Mouse (Mus musculus): ENCODE results near the gene Hus1b. TPM values are rescaled to one million over a fixed set of nuclear protein-coding genes. Genes with fewer than 3 reads are reported as not detected.

The Hus1b gene
- 0.19 and 0.26 TPM in 2 replicates for total RNA-seq (2012; rRNA removed)
- polyA plus RNA-seq (2012; ENCODE audit: insufficient read depth in 1 of 2, insufficient read length in 2 of 2, low read depth in 1 of 2, low replicate concordance in 2 of 2, missing spikeins in 1 of 2): under 1 TPM in 1 of 2 experiments, not detected in 1; 0.08 TPM

DNA sequence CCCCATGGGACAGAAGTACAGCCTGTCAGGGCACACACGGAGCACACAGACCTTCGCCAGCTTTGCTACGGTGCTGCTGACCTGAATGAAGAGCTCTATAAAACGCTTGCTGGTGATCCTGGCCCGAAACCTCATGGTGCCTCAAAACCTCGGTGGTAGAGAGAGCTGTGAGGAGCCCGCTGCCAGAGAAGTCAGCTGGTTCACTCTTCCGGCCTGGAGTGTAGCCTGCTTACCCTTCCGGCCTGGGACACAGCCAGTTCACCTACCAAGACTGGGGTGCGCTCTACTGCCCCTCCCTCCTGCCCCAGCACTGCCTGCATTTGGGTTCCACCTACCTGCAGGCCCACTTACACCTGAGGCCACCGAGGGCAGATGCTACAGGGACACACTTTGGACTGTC, at the start of gene Hus1b:
Gene Hus1b, minus strand, starts transcription at position 220 of the 400 bp plus-strand sequence.
- peaks cover 2 to 6% of the 10 kb centered on the region in 2 experiments; a peak in 3 of 4 replicates for H3K36me3 ChIP-seq (ENCODE audit: control insufficient read depth in 1 of 2, insufficient read depth in 2 of 2, low read length in 2 of 2)
- H3K27me3 ChIP-seq (ENCODE audit: control insufficient read depth in 1 of 2, insufficient read depth in 2 of 2, low read length in 2 of 2): no peaks in the 10 kb centered on the region
- no peak within 1 kb of the TSS for H3K4me3 ChIP-seq (ENCODE audit: control insufficient read depth in 1 of 2, insufficient read depth in 1 of 2, low read depth in 2 of 2, low read length in 2 of 2)
- no peak within 1 kb of the TSS for H3K27ac ChIP-seq (ENCODE audit: control insufficient read depth, low read depth, low read length)
- TF ChIP-seq USF2 (IDR thresholded peaks at IDR 0.05; ENCODE audit: borderline replicate concordance in 1 of 2, insufficient read depth in 1 of 2, low read depth in 1 of 2, low read length in 2 of 2) (no peak), MAZ (IDR thresholded peaks at IDR 0.05; ENCODE audit: low read depth, low read length) (no peak), MAFK (IDR thresholded peaks at IDR 0.05; ENCODE audit: borderline replicate concordance, low read depth, low read length) (no peak), MYC (IDR thresholded peaks at IDR 0.05; ENCODE audit: low read depth, low read length) (no peak)
- no peak within 1 kb of the TSS for H3K9ac ChIP-seq (ENCODE audit: control insufficient read depth, low read depth, low read length, poor library complexity, severe bottlenecking)
- no peak for DNase-seq (ENCODE audit: low read depth, low spot score)
- H3K4me1 ChIP-seq (ENCODE audit: control insufficient read depth in 1 of 2, insufficient read depth in 2 of 2, low read length in 2 of 2): peaks cover 0 to 14% of the 10 kb centered on the region in 2 experiments; a peak in 1 of 4 replicates
- H3K79me2 ChIP-seq (ENCODE audit: control insufficient read depth, insufficient read depth, low read length, poor library complexity): no peaks in the 10 kb centered on the region; the same call in 1 of the 2 replicates
- H3K9me3 ChIP-seq (replicated peaks; ENCODE audit: insufficient read depth, low read length): no peaks in the 10 kb centered on the region

- Histone ChIP-seq H3K79me2 (ENCODE audit: control insufficient read depth, insufficient read depth, low read length, poor library complexity) (no peaks in the 10 kb centered on the region), H3K4me3 (ENCODE audit: control insufficient read depth in 1 of 2, insufficient read depth in 1 of 2, low read depth in 2 of 2, low read length in 2 of 2) (no peak overlapping the region), H3K4me1 (ENCODE audit: control insufficient read depth in 1 of 2, insufficient read depth in 2 of 2, low read length in 2 of 2) (no peaks in the 10 kb centered on the region), H3K9me3 (replicated peaks; ENCODE audit: insufficient read depth, low read length) (no peaks in the 10 kb centered on the region), H3K36me3 (ENCODE audit: control insufficient read depth in 1 of 2, insufficient read depth in 2 of 2, low read length in 2 of 2) (no peaks in the 10 kb centered on the region), H3K27ac (ENCODE audit: control insufficient read depth, low read depth, low read length) (no peak overlapping the region), H3K9ac (ENCODE audit: control insufficient read depth, low read depth, low read length, poor library complexity, severe bottlenecking) (no peak overlapping the region), H3K27me3 (ENCODE audit: control insufficient read depth in 1 of 2, insufficient read depth in 2 of 2, low read length in 2 of 2) (no peaks in the 10 kb centered on the region; a peak in 2 of 4 replicates)
- no peak for DNase-seq (ENCODE audit: low read depth, low spot score)
- TF ChIP-seq ZKSCAN1 (IDR thresholded peaks at IDR 0.05; ENCODE audit: low read depth, low read length) (no peak), HCFC1 (IDR thresholded peaks at IDR 0.05; ENCODE audit: low read depth, low read length) (no peak), NELFE (IDR thresholded peaks at IDR 0.05; ENCODE audit: low read depth, low read length) (no peak), GATA1 (IDR thresholded peaks at IDR 0.05; ENCODE audit: low read depth, low read length) (no peak), RCOR1 (IDR thresholded peaks at IDR 0.05; ENCODE audit: low read depth, low read length) (no peak), UBTF (IDR thresholded peaks at IDR 0.05; ENCODE audit: borderline replicate concordance, insufficient read depth, low read depth, low read length) (no peak), SIN3A (IDR thresholded peaks at IDR 0.05; ENCODE audit: low read length) (no peak), MEF2A (IDR thresholded peaks at IDR 0.05; ENCODE audit: extremely low read depth, insufficient replicate concordance, low read depth, low read length, poor library complexity, severe bottlenecking) (no peak), TBP (IDR thresholded peaks at IDR 0.05; ENCODE audit: low read depth, low read length) (no peak), TAL1 (IDR thresholded peaks at IDR 0.05; ENCODE audit: low read length) (no peak), KAT2A (conservative IDR thresholded peaks at IDR 0.05; ENCODE audit: low read depth, low read length) (no peak), JUND (IDR thresholded peaks at IDR 0.05; ENCODE audit: low read depth, low read length) (no peak)
Observed at GRCm38 (mm10) chr13:30994249-30994858, 46.8 kb upstream of the Hus1b start.

Measured in MEL (cell line).